Mouse (Mus musculus) olfactory bulb, adult 2 months (tissue): Measurements from ENCODE around the gene Eno2.
A peak's percentile ranks its signal among the peaks of the same experiment; 100 is the strongest.

Source experiments
- CTCF ChIP-seq: fragments of 200-500 bp; IDR thresholded peaks from 2 replicates; pipeline ENCODE4 v1.5.1; 2012; ENCODE audit warnings: low read depth, mild to moderate bottlenecking, low read length, moderate library complexity; ENCODE audit not compliant: insufficient read depth
- POLR2A ChIP-seq: fragments of 200-500 bp; IDR thresholded peaks from 2 replicates; pipeline ENCODE4 v1.6.1; 2012; ENCODE audit warnings: mild to moderate bottlenecking, low read depth, low read length, moderate library complexity; ENCODE audit not compliant: insufficient read depth

GRCm38 (mm10) chr6:124813496-124813895 is 44.0 kb upstream of the Eno2 start:
- peak; percentile 9; the same call in 1 of the 2 replicates for TF ChIP-seq POLR2A
- TF ChIP-seq CTCF, result no peak
